Mouse (Mus musculus) neural tube, embryonic 11.5 days (tissue): Measurements from ENCODE around the gene Nxph1. TPM values are rescaled to one million over a fixed set of nuclear protein-coding genes. Genes with fewer than 3 reads are reported as not detected.

ENCODE experiments used
- ATAC-seq: fragments of 200-750 bp; cut with Nextera tagmentation; 2 replicates; pipeline ENCODE4 v1.8.0; 2017; ENCODE audit warnings: moderate number of reproducible peaks, mild to moderate bottlenecking, moderate TSS enrichment, moderate library complexity; ENCODE audit not compliant: insufficient read depth, low FRiP score, low TSS enrichment
- DNase-seq: peaks from one replicate; pipeline ENCODE4 v3.0.0-alpha.2; 2015; ENCODE audit warnings: low spot score
- H3K27ac ChIP-seq: fragments of 300-500 bp; sonication (generic); 2 replicates; pipeline ENCODE4 v1.5.1; 2014; ENCODE audit warnings: low read depth, mild to moderate bottlenecking, low read length
- H3K27me3 ChIP-seq: fragments of 300-500 bp; sonication (generic); 2 replicates; pipeline ENCODE4 v1.6.1; 2014; ENCODE audit warnings: mild to moderate bottlenecking, low read length, mixed read lengths; ENCODE audit not compliant: control insufficient read depth, insufficient read depth
- H3K36me3 ChIP-seq: fragments of 300-500 bp; sonication (generic); 2 replicates; pipeline ENCODE4 v1.6.1; 2014; ENCODE audit warnings: mild to moderate bottlenecking, low read length, moderate library complexity, mixed read lengths; ENCODE audit not compliant: control insufficient read depth, insufficient read depth
- H3K4me1 ChIP-seq: fragments of 300-500 bp; sonication (generic); 2 replicates; pipeline ENCODE4 v1.6.1; 2014; ENCODE audit warnings: low read length, mixed read lengths; ENCODE audit not compliant: control insufficient read depth, insufficient read depth
- H3K4me2 ChIP-seq: fragments of 300-500 bp; sonication (generic); 2 replicates; pipeline ENCODE4 v1.6.1; 2014; ENCODE audit warnings: low read depth, mild to moderate bottlenecking, moderate library complexity
- H3K4me3 ChIP-seq: fragments of 300-500 bp; sonication (generic); 2 replicates; pipeline ENCODE4 v1.5.1; 2014; ENCODE audit warnings: low read depth, low read length
- H3K9ac ChIP-seq: fragments of 300-500 bp; sonication (generic); 2 replicates; pipeline ENCODE4 v1.6.1; 2014; ENCODE audit warnings: mild to moderate bottlenecking, low read length
- H3K9me3 ChIP-seq: fragments of 300-500 bp; sonication (generic); 2 replicates; pipeline ENCODE4 v1.6.1; 2016; ENCODE audit warnings: low read length; ENCODE audit not compliant: control insufficient read depth
- WGBS: fragments of 180-500 bp; shearing (Covaris S2); extraction: QIAGEN DNeasy Blood & Tissue Kit; methylation state at CpG from one replicate; pipeline ENCODE4 v1.1.7; 2014; 5-methylcytosine and 5-hydroxymethylcytosine counted together
- polyA plus RNA-seq: library from polyadenylated mRNA; unstranded; fragments of >200 nt; fragmentation: Nextera tagmentation; extraction: Ambion mirVana; gene quantifications from 2 replicates; pipeline ENCODE4 v1.2.1, GENCODE M21; 2014

Gene Nxph1
- polyA plus RNA-seq, 1 experiment from 2014 or later, result 9.4 TPM

DNA sequence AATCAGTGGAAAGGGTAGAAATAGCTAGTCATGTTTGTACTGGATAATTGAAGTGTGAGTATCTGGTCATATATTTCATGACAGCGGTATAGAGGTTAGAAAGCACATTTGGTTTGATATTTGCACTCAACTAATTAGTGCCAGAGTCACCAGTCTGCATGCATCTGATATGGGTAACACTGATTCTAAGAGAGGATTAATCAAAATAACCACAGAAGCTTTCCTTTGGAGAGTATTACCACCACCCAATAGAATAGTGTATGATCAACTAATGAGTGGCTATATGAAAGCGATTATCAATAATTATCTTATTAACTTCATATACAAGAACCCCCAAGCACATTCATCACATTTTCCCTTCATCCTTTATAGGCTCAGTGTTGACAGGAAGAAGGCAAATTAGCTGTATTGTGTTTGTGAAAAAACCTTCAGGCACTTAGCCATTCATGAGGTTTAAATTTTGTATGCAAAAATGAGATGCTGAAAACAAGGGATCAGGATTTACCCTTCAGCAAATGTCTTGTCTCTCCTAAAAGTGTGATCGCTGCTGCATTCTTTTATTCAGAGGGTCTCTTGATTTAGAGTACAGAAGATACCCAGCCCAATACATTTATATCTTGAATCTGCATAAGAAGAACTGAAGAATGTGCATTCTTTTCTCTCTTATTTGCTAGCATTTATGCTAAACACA lies 185.5 kb downstream of the Nxph1 start:
- Histone ChIP-seq H3K9me3 (no peaks in the 10 kb centered on the region), H3K27me3 (no peaks in the 10 kb centered on the region)
- WGBS, result 81% methylated on average over 3 of the region's 3 CpGs

DNA sequence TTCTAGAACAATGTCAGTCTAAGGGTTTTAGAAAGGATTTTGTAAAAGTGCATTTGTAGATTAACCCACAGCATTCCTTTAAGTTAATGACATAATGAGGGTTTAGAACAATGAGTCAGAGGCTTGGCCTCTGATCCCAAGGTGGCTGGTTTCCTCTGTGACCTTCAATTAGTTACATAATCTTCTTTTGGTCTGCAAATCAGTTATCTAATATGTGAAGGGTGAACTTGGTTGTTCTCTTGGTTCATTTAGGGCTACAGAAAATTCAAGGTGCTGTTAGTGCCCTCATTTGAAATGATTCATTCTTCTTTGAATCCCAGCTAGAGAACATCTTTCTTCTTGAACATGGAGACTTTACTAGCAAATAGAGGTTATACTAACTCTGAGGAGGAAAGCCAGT lies 199.7 kb downstream of the Nxph1 start:
- H3K9me3 ChIP-seq, result no peaks in the 10 kb centered on the region
- H3K9ac ChIP-seq, result no peak overlapping the region
- H3K27me3 ChIP-seq, result no peaks in the 10 kb centered on the region
- no peaks in the 10 kb centered on the region for H3K36me3 ChIP-seq
- no peak overlapping the region for H3K4me2 ChIP-seq
- ATAC-seq (no peak), DNase-seq (no peak)
- H3K4me1 ChIP-seq, result no peaks in the 10 kb centered on the region
- H3K27ac ChIP-seq, result no peak overlapping the region
- H3K4me3 ChIP-seq, result no peak overlapping the region

More for the DNA sequence above, 185.5 kb downstream of the Nxph1 start:
- Histone ChIP-seq H3K36me3 (no peaks in the 10 kb centered on the region), H3K4me1 (no peaks in the 10 kb centered on the region), H3K4me2 (no peak overlapping the region), H3K9ac (no peak overlapping the region), H3K27ac (no peak overlapping the region), H3K4me3 (no peak overlapping the region)
- DNase-seq (no peak), ATAC-seq (no peak)

DNA sequence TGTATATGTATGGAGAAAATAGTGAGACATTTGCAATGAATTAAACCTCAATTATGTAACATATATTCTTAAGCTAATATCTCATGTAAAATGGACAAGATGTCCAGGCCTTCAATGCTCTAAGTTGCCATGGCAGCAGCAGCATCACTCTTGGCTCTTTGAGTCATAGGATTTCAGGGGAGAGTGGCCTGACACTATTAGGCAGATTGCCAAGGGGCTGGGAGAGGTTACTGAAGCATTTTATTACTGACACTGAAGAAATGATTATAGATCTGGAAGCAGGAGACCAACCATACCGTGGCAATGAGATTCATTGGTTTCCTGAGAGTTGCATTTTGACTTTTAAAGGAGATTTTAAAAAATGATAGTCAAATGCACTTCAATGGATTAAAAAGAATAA lies 201.6 kb downstream of the Nxph1 start:
- ATAC-seq (0 out of 2 replicates have a peak, but pooled peaks have one; percentile 20), DNase-seq (peak; percentile 22)
- Histone ChIP-seq H3K27ac (no peak overlapping the region), H3K9ac (no peak overlapping the region), H3K4me2 (no peak overlapping the region), H3K4me1 (no peaks in the 10 kb centered on the region), H3K9me3 (no peaks in the 10 kb centered on the region), H3K4me3 (no peak overlapping the region), H3K36me3 (no peaks in the 10 kb centered on the region), H3K27me3 (no peaks in the 10 kb centered on the region)
- WGBS, result 43% methylated on average over 1 of the region's 1 CpGs

DNA sequence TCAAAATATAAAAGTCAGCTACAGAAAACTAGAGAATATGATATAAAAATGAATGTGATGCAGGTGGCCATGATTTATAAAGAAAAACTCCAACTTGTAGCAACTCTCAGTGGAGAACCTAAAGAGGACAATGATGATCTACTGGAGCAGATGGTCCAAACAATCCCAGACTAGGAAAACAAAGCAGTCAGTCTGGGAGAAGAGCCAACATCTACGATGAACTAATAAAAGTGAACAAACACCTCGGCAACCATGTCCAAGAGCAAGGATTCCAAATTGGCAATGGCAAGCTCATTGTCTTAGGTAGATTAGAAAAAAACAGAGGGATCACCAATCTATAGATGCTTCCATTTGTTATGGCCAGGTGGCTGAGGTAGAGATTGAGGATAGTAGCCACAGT lies 211.0 kb downstream of the Nxph1 start:
- Histone ChIP-seq H3K4me3 (no peak overlapping the region), H3K27ac (no peak overlapping the region), H3K27me3 (no peaks in the 10 kb centered on the region), H3K36me3 (no peaks in the 10 kb centered on the region), H3K9ac (no peak overlapping the region), H3K4me1 (no peaks in the 10 kb centered on the region), H3K4me2 (no peak overlapping the region), H3K9me3 (no peaks in the 10 kb centered on the region)
- DNase-seq, result no peak
- 71% methylated on average over 2 of the region's 2 CpGs for WGBS
- ATAC-seq, result no peak

DNA sequence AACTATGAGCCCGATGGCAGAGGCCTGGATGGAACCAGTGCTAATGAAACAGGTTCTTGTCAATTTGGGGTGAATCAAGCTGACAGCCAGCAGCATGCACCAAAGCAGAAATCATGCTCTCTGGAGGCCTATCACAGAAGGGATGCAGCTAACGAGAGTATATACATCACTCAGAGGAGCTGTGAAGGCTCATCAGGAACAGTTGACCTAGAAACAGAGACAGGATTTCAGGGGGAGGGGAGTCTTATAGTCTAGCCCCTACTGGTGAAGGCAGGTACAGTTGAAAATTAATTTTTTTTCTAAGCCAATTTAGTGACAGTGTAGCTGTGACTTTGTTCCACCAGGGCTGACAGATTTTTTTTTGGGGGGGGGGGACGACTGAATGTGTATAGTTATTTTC lies 234.2 kb downstream of the Nxph1 start:
- no peaks in the 10 kb centered on the region for H3K27me3 ChIP-seq
- H3K36me3 ChIP-seq, result no peaks in the 10 kb centered on the region
- no peak overlapping the region for H3K4me2 ChIP-seq
- H3K4me3 ChIP-seq, result no peak overlapping the region
- WGBS, result 64% methylated on average over 3 of the region's 3 CpGs
- no peak overlapping the region for H3K9ac ChIP-seq
- no peak for ATAC-seq
- no peaks in the 10 kb centered on the region for H3K4me1 ChIP-seq
- no peaks in the 10 kb centered on the region for H3K9me3 ChIP-seq
- H3K27ac ChIP-seq, result no peak overlapping the region
- DNase-seq, result no peak

DNA sequence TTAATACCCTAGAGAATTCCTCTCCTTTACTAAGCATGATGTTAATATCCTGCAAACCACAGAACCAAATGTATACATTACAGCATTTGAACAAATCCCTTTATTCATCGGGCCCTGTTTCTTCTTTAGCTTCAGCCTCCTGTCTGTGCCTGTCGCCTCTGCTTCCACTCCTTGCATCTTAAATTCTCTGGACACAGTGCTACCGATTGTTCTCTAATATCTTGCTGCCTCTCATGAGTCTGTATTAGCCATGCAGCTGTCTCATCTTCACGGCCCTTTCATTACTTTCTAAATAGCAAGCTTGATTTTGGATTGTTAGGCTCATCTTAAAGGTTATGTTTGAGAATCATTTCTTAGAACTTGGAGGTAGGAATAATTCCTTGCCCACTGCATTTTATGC lies 262.5 kb downstream of the Nxph1 start:
- no peak for DNase-seq
- no peak for ATAC-seq
- Histone ChIP-seq H3K9me3 (no peaks in the 10 kb centered on the region), H3K4me3 (no peak overlapping the region), H3K27ac (no peak overlapping the region), H3K4me1 (no peaks in the 10 kb centered on the region), H3K9ac (no peak overlapping the region), H3K27me3 (no peaks in the 10 kb centered on the region), H3K36me3 (no peaks in the 10 kb centered on the region), H3K4me2 (no peak overlapping the region)
- WGBS, result 84% methylated on average over 4 of the region's 4 CpGs

DNA sequence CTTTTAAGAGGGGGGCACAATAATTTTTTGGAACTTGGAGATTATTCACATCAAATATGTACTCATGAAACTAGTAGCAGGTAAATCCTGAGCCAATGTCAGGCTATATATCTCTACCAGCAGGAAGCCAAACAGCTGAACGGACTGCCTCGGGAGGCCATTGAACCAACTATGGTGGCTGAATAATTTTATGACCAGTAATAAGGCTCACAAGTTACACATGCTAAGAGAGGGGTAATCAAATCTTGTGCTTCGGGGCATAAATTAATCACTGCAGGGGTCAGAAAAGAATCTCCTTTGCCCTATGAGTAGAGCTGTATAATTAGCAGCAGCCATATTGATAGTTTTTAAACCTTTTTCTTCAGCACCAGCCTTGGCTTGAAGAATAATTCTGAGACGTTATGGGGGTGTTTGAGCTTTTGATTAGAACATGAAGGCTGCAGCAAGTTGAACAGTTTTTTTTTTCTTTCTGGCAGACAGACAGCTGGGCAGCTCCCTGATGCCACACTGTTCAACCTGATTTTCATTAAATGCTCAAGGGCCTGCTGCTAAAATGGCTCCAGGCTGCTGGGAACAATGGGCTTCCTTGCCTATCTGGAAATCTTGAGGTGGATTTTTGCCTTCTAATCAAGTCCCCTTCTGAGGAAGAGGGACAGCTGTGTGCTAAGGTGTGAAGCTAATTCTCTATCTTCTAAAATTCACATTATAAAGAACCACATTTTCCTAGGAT lies 272.7 kb downstream of the Nxph1 start:
- no peaks in the 10 kb centered on the region for H3K9me3 ChIP-seq
- DNase-seq, result peak; percentile 16
- H3K9ac ChIP-seq, result no peak overlapping the region
- peak overlapping the region; percentile 60; the same call in 1 of the 2 replicates for H3K27ac ChIP-seq
- H3K36me3 ChIP-seq, result no peaks in the 10 kb centered on the region
- H3K4me1 ChIP-seq, result no peaks in the 10 kb centered on the region
- no peak overlapping the region for H3K4me3 ChIP-seq
- H3K4me2 ChIP-seq, result no peak overlapping the region
- H3K27me3 ChIP-seq, result no peaks in the 10 kb centered on the region
- ATAC-seq, result peak; percentile 72; the same call in 1 of the 2 replicates
- 50% methylated on average over 4 of the region's 4 CpGs for WGBS

DNA sequence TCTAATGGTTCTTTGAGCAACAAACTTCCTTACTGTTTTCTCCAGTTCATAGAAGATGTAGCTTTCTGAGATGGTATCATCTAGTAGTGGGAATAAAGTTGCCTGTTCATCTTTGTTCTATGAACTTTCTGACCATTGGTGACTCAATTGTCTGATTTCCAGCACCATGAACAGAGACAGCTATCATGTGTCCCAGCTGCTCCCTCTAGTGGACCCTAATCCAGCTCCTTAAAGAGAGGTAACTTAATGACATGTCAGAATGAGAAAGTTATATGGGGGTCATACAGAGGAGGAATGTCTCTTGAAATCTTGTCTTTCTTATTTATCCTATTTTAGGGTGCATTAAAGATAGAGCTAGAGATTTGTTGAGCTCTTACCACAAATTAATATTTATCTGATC lies 286.6 kb downstream of the Nxph1 start:
- H3K4me2 ChIP-seq, result no peak overlapping the region
- H3K9ac ChIP-seq, result no peak overlapping the region
- ATAC-seq, result no peak; the same call in 1 of the 2 replicates
- H3K9me3 ChIP-seq, result no peaks in the 10 kb centered on the region
- no peaks in the 10 kb centered on the region for H3K27me3 ChIP-seq
- no peaks in the 10 kb centered on the region for H3K36me3 ChIP-seq
- DNase-seq, result peak; percentile 12
- no peaks in the 10 kb centered on the region for H3K4me1 ChIP-seq
- no peak overlapping the region for H3K4me3 ChIP-seq
- H3K27ac ChIP-seq, result no peak overlapping the region

DNA sequence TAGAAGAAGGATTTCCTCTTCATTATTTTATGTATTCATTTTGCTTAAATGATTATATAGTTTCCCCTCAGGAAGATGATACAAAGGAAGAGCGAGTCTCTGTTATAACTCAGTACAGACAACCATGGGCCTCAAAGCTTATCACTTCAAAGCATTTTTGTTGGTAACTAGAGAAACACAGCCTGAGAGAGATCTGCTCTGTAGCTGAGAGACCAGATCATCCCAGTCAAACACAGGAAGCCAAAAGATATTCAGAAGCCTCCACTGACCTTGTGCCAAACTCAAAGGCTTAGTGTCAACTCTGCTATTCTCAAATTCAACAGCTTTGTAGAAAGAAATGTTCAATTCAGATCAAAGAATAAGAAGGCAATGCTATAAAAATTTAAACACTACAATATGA lies 319.8 kb downstream of the Nxph1 start:
- Histone ChIP-seq H3K9me3 (no peaks in the 10 kb centered on the region), H3K9ac (no peak overlapping the region), H3K27ac (no peak overlapping the region), H3K27me3 (no peaks in the 10 kb centered on the region), H3K4me1 (no peaks in the 10 kb centered on the region), H3K36me3 (no peaks in the 10 kb centered on the region), H3K4me2 (no peak overlapping the region), H3K4me3 (no peak overlapping the region)
- no peak for ATAC-seq
- 56% methylated on average over 1 of the region's 1 CpGs for WGBS
- DNase-seq, result no peak
